Mouse (Mus musculus) ES-Bruce4 (cell line): ENCODE results near the gene Ryk.

Experiments
- CTCF ChIP-seq: IDR thresholded peaks from one replicate; pipeline ENCODE4 v1.8.1; 2011; ENCODE audit warnings: low read depth, low read length
- EP300 ChIP-seq: IDR thresholded peaks from 2 replicates; pipeline ENCODE4 v1.6.1; 2011; ENCODE audit warnings: low read depth, low read length; ENCODE audit not compliant: insufficient read depth
- POLR2A ChIP-seq: IDR thresholded peaks from one replicate; pipeline ENCODE4 v1.8.1; 2011; ENCODE audit warnings: low read length; ENCODE audit not compliant: insufficient read depth

GRCm38 (mm10) chr9:102867516-102867915, 32.8 kb downstream of the Ryk start:
- TF ChIP-seq CTCF (no peak), EP300 (no peak), POLR2A (no peak)
